Mouse (Mus musculus): ENCODE results near the gene Golim4. TPM values are rescaled to one million over a fixed set of nuclear protein-coding genes. Genes with fewer than 3 reads are reported as not detected.

The Golim4 gene
- polyA plus RNA-seq, 1 experiment from 2014 or later: 39.3 TPM

DNA sequence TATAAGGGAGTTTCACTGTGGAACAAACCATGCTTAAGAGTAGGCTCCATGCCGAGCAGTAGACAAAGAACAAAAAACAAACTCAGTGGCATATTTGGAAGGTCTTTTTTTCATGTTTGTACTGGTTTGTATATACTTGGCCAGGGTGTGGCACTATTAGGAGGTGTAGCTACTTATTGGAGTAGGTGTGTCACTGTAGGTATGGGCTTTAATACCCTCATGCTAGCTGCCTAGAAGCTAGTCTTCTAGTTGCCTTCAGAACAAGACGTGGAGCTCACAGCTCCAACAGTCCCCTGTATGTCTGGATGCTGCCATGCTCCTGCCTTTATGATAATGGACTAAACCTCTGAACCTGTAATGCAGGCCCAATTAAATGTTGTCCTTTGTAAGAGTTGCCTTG lies 20.6 kb downstream of the Golim4 start:
- WGBS: 93% methylated on average over 2 of the region's 2 CpGs
- Histone ChIP-seq H3K36me3 (ENCODE audit: control insufficient read depth, insufficient read depth, low read length) (no peaks in the 10 kb centered on the region), H3K9me3 (ENCODE audit: control insufficient read depth, low read length) (no peaks in the 10 kb centered on the region), H3K4me1 (ENCODE audit: control insufficient read depth, insufficient read depth, low read length) (no peaks in the 10 kb centered on the region), H3K27ac (replicated peaks; ENCODE audit: low read depth, low read length) (no peak overlapping the region), H3K4me2 (ENCODE audit: low read depth, severe bottlenecking) (no peak overlapping the region), H3K4me3 (ENCODE audit: low read depth, low read length) (no peak overlapping the region), H3K9ac (ENCODE audit: low read length) (no peak overlapping the region), H3K27me3 (ENCODE audit: control insufficient read depth, insufficient read depth, low read length) (no peaks in the 10 kb centered on the region)
- ATAC-seq (ENCODE audit: insufficient number of reproducible peaks, low FRiP score, low TSS enrichment, low read depth): no peak
- DNase-seq (ENCODE audit: low spot score): no peak

DNA sequence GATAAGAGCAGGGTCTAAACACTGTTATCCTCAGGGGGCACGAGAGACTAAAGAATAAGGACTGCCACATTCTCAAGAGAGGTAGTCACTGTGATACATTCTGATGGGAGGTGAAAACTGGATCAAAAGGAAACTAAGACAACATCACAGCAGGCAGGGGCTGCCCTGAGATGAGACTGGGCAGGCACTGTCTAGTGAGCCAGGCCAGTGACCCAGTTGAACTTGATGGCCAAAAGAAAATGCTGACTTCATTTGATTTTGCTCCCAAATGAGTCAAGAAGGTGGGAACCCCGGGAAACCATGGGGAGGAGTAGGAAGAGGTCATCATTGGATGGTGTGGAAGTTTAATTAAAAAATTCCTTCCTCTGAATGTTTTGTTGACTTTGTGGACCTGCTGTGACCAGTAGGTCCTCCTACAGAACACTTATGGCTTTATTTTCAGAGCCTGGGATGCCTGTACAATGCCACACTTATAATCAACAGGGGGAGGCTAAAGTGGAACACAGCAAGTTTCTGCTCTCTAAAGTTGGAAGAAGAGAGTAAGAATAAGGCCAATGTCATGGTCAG lies 26.0 kb downstream of the Golim4 start:
- no peak overlapping the region for H3K27ac ChIP-seq (replicated peaks; ENCODE audit: low read depth, low read length)
- no peak for DNase-seq (ENCODE audit: low spot score)
- no peak overlapping the region for H3K9ac ChIP-seq (ENCODE audit: low read length)
- no peaks in the 10 kb centered on the region for H3K4me1 ChIP-seq (ENCODE audit: control insufficient read depth, insufficient read depth, low read length)
- no peaks in the 10 kb centered on the region for H3K36me3 ChIP-seq (ENCODE audit: control insufficient read depth, insufficient read depth, low read length)
- H3K4me2 ChIP-seq (ENCODE audit: low read depth, severe bottlenecking): no peak overlapping the region
- no peaks in the 10 kb centered on the region for H3K27me3 ChIP-seq (ENCODE audit: control insufficient read depth, insufficient read depth, low read length)
- 88% methylated on average over 2 of the region's 2 CpGs for WGBS
- H3K4me3 ChIP-seq (ENCODE audit: low read depth, low read length): no peak overlapping the region
- ATAC-seq (ENCODE audit: insufficient number of reproducible peaks, low FRiP score, low TSS enrichment, low read depth): no peak
- H3K9me3 ChIP-seq (ENCODE audit: control insufficient read depth, low read length): no peaks in the 10 kb centered on the region

DNA sequence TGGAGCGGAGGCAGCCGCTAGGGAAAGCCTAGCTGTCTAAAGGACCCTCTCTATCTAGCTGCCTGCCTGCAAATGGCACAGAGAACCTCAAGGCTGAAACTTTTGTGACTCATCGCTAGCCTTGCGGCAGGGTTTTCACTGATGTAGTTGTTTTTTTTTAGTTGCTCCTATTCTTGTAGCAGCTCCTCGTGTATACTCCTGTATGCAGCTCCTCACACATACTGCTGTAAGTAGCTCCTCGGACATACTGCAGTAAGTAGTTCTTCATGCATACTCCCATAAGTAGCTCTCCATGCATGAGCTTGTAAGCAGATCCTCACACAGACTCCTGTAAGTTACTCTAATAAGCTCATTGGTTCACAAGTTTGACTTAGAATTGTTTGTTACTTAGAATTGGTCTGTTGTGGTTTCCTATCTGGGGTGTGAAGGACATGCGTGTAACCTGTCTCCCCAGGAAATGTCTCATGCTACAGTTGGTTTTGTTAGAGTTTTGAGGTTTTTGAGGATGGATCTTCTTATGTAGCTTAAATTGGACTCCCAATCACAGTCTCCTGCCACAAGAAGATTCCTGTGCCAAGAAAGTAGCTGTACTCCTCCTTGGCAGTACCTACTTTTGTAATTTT lies 26.7 kb downstream of the Golim4 start:
- WGBS: 92% methylated on average over 7 of the region's 7 CpGs
- no peak for DNase-seq (ENCODE audit: low spot score)
- no peaks in the 10 kb centered on the region for H3K27me3 ChIP-seq (ENCODE audit: control insufficient read depth, insufficient read depth, low read length)
- no peaks in the 10 kb centered on the region for H3K36me3 ChIP-seq (ENCODE audit: control insufficient read depth, insufficient read depth, low read length)
- ATAC-seq (ENCODE audit: insufficient number of reproducible peaks, low FRiP score, low TSS enrichment, low read depth): no peak
- no peaks in the 10 kb centered on the region for H3K4me1 ChIP-seq (ENCODE audit: control insufficient read depth, insufficient read depth, low read length)
- no peak overlapping the region for H3K4me3 ChIP-seq (ENCODE audit: low read depth, low read length)
- no peak overlapping the region for H3K9ac ChIP-seq (ENCODE audit: low read length)
- no peaks in the 10 kb centered on the region for H3K9me3 ChIP-seq (ENCODE audit: control insufficient read depth, low read length)
- H3K4me2 ChIP-seq (ENCODE audit: low read depth, severe bottlenecking): no peak overlapping the region
- H3K27ac ChIP-seq (replicated peaks; ENCODE audit: low read depth, low read length): no peak overlapping the region

DNA sequence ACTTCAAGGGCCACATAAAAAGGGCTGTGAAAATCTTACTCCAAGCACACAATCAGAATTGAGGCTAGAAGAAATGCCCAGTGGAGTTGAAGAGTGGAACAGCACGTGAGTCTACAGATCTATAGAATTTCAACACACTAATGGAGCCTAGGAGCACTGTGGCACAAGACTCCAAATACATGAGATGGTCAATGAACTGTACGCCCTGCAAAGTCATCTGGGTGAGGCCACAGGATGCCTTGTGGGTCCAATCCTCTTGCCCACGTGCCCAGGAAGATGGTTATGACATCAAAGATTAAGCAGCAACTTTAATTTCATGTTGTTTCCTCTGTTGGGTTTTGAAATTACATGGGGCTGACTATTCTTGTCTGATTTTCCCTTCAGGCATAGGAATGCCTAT lies 30.4 kb downstream of the Golim4 start:
- no peaks in the 10 kb centered on the region for H3K36me3 ChIP-seq (ENCODE audit: control insufficient read depth, insufficient read depth, low read length)
- no peak overlapping the region for H3K9ac ChIP-seq (ENCODE audit: low read length)
- no peak for ATAC-seq (ENCODE audit: insufficient number of reproducible peaks, low FRiP score, low TSS enrichment, low read depth)
- no peak overlapping the region for H3K4me2 ChIP-seq (ENCODE audit: low read depth, severe bottlenecking)
- H3K27me3 ChIP-seq (ENCODE audit: control insufficient read depth, insufficient read depth, low read length): no peaks in the 10 kb centered on the region
- no peak overlapping the region for H3K4me3 ChIP-seq (ENCODE audit: low read depth, low read length)
- H3K4me1 ChIP-seq (ENCODE audit: control insufficient read depth, insufficient read depth, low read length): no peaks in the 10 kb centered on the region
- no peaks in the 10 kb centered on the region for H3K9me3 ChIP-seq (ENCODE audit: control insufficient read depth, low read length)
- 88% methylated on average over 3 of the region's 3 CpGs for WGBS
- no peak for DNase-seq (ENCODE audit: low spot score)
- H3K27ac ChIP-seq (replicated peaks; ENCODE audit: low read depth, low read length): no peak overlapping the region

DNA sequence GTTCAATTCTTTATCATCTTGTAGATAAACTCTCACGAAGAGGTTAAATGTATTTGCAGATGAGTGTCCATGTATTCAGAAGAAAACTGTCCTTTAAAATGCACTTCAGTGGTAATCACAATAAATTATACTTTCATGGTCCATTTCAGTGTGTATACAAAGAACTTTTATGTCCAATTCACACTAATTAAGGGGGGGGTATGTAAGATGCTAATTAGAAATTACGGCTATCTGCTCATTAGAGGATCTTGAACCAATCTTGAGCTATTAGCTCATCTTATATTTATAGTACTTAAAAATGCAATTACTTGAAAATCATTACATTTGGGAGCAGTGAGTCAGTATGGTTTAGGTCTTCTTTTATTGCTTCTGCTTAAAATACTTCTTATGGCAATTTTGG lies 31.6 kb downstream of the Golim4 start:
- ATAC-seq (ENCODE audit: insufficient number of reproducible peaks, low FRiP score, low TSS enrichment, low read depth) (no peak), DNase-seq (ENCODE audit: low spot score) (no peak)
- Histone ChIP-seq H3K27ac (replicated peaks; ENCODE audit: low read depth, low read length) (no peak overlapping the region), H3K27me3 (ENCODE audit: control insufficient read depth, insufficient read depth, low read length) (no peaks in the 10 kb centered on the region), H3K4me3 (ENCODE audit: low read depth, low read length) (no peak overlapping the region), H3K36me3 (ENCODE audit: control insufficient read depth, insufficient read depth, low read length) (no peaks in the 10 kb centered on the region), H3K9ac (ENCODE audit: low read length) (no peak overlapping the region), H3K4me2 (ENCODE audit: low read depth, severe bottlenecking) (no peak overlapping the region), H3K4me1 (ENCODE audit: control insufficient read depth, insufficient read depth, low read length) (no peaks in the 10 kb centered on the region), H3K9me3 (ENCODE audit: control insufficient read depth, low read length) (no peaks in the 10 kb centered on the region)
- WGBS: 70% methylated on average over 2 of the region's 2 CpGs

DNA sequence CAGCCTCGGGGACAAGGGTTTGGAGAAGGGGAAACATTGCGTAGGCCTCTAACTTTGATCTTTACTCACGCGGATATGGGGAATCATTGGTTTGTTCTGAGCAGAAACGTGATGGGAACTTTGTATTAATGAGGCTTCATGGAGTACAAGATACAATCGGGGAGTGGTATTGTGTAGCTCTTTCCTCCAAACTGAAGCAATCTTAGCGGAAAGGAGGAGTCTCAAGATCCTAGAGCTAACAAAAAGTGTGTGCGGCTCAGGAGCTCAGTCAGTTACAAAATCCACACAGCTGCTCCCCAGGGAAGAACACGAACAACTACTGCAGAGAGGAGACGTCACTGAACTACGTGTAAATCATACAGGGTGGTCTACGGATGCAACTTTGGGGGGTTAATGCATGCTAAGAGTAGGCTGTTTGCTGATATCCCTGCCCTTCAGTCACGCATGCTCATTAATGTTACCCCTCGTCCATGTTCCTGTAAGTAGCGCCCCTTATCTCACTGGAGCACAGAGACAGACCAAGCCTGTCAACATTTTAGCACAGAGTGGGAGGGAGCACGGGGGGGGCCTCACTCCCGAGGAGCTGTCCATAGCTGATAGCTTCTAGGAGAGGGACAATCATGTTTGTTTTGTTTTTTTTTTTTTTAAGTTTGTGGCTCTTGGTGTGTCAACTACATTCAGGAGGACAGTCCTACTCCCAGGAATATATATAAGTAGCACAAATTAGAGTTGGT lies 38.8 kb downstream of the Golim4 start:
- H3K36me3 ChIP-seq (ENCODE audit: control insufficient read depth, insufficient read depth, low read length): no peaks in the 10 kb centered on the region
- 91% methylated on average over 17 of the region's 17 CpGs for WGBS
- H3K27ac ChIP-seq (replicated peaks; ENCODE audit: low read depth, low read length): no peak overlapping the region
- no peak overlapping the region for H3K4me2 ChIP-seq (ENCODE audit: low read depth, severe bottlenecking)
- ATAC-seq (ENCODE audit: insufficient number of reproducible peaks, low FRiP score, low TSS enrichment, low read depth) (no peak), DNase-seq (ENCODE audit: low spot score) (no peak)
- no peaks in the 10 kb centered on the region for H3K4me1 ChIP-seq (ENCODE audit: control insufficient read depth, insufficient read depth, low read length)
- no peaks in the 10 kb centered on the region for H3K27me3 ChIP-seq (ENCODE audit: control insufficient read depth, insufficient read depth, low read length)
- H3K9me3 ChIP-seq (ENCODE audit: control insufficient read depth, low read length): no peaks in the 10 kb centered on the region
- H3K4me3 ChIP-seq (ENCODE audit: low read depth, low read length): no peak overlapping the region
- H3K9ac ChIP-seq (ENCODE audit: low read length): no peak overlapping the region

DNA sequence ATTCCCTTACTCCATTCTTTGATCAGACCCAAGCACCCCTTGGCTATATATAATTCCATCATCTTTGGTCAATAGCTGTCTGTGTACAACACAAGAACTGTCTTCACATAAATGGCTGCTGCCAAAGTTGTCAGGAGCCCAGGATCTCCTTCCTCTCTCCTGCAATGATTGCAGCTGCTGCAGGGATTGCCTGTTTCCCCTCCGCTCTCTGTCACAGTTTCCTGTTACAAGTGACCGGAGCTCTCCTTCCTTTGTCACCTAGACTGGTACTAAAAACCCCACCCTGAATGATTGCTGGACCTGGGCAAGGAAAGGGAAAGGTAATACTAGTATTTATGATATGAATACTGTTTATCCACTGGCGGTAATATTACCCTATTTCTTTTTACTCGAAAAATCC lies 44.0 kb downstream of the Golim4 start:
- DNase-seq (ENCODE audit: low spot score) (no peak), ATAC-seq (ENCODE audit: insufficient number of reproducible peaks, low FRiP score, low TSS enrichment, low read depth) (no peak)
- WGBS: 78% methylated on average over 4 of the region's 4 CpGs

DNA sequence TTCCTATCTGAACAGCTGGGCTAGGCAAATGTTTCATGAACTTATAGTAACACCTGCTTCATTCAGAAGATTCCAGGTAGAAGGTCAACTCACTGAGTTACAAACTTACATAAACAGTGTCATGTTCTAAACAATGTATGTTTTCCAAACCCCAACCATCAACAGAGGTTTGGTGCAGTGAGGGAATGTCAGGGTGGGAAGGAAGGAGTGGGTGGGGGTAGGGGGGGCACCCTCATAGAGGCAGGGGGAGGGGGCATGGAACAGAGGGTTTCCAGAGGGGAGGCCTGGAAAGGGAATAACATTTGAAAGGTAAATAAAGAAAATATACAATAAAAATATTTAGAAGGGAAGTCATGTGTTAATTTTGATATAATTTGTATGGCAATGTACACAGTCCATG lies 46.0 kb downstream of the Golim4 start:
- ATAC-seq (ENCODE audit: insufficient number of reproducible peaks, low FRiP score, low TSS enrichment, low read depth): no peak
- no peak overlapping the region for H3K9ac ChIP-seq (ENCODE audit: low read length)
- H3K4me1 ChIP-seq (ENCODE audit: control insufficient read depth, insufficient read depth, low read length): no peaks in the 10 kb centered on the region

More for the DNA sequence above, 44.0 kb downstream of the Golim4 start:
- no peaks in the 10 kb centered on the region for H3K4me1 ChIP-seq (ENCODE audit: control insufficient read depth, insufficient read depth, low read length)
- no peak overlapping the region for H3K4me3 ChIP-seq (ENCODE audit: low read depth, low read length)
- H3K27me3 ChIP-seq (ENCODE audit: control insufficient read depth, insufficient read depth, low read length): no peaks in the 10 kb centered on the region
- no peak overlapping the region for H3K27ac ChIP-seq (replicated peaks; ENCODE audit: low read depth, low read length)
- no peak overlapping the region for H3K4me2 ChIP-seq (ENCODE audit: low read depth, severe bottlenecking)
- no peaks in the 10 kb centered on the region for H3K36me3 ChIP-seq (ENCODE audit: control insufficient read depth, insufficient read depth, low read length)
- H3K9me3 ChIP-seq (ENCODE audit: control insufficient read depth, low read length): no peaks in the 10 kb centered on the region
- H3K9ac ChIP-seq (ENCODE audit: low read length): no peak overlapping the region

More for the DNA sequence above, 46.0 kb downstream of the Golim4 start:
- no peaks in the 10 kb centered on the region for H3K27me3 ChIP-seq (ENCODE audit: control insufficient read depth, insufficient read depth, low read length)
- no peaks in the 10 kb centered on the region for H3K9me3 ChIP-seq (ENCODE audit: control insufficient read depth, low read length)
- DNase-seq (ENCODE audit: low spot score): no peak
- H3K4me3 ChIP-seq (ENCODE audit: low read depth, low read length): no peak overlapping the region
- H3K36me3 ChIP-seq (ENCODE audit: control insufficient read depth, insufficient read depth, low read length): no peaks in the 10 kb centered on the region
- H3K4me2 ChIP-seq (ENCODE audit: low read depth, severe bottlenecking): no peak overlapping the region
- no peak overlapping the region for H3K27ac ChIP-seq (replicated peaks; ENCODE audit: low read depth, low read length)
